Mouse (Mus musculus): ENCODE measurements at regions not wholly inside any gene's neighbourhood (a gene's known extent, or its start where the extent isn't known, plus 50 kb on each side); places are given as distances from the start of the nearest gene placed in this dataset.

DNA sequence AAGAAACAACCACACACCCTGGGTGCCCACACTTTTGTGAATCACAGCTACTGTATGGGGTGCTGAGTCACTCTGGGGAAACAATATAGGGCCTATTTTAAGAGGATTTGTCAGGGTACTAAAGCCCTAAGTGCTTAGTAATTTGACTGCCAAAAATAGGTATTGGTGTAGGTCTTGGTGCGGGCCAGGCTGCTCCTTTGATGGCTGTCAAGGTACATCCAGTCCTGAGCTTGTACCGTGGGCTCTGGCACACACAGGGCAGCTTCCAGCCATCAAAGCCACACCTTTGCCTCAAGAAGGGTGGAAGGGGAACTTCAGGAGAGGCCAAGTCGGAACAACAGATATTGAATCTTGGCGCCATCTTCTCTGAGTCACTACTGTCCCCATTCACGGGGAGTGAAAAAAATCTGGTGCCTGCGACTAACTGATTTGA, 64.2 kb upstream of the Dlg1 start:
- Histone ChIP-seq H3K4me1 (ENCODE audit: control insufficient read depth, insufficient read depth, low read length) (peaks cover under 1% of the 10 kb centered on the region; the same call in 1 of the 2 replicates), H3K36me3 (ENCODE audit: control insufficient read depth, insufficient read depth, low read length) (no peaks in the 10 kb centered on the region), H3K9ac (ENCODE audit: low read length) (no peak overlapping the region), H3K27ac (ENCODE audit: low read depth, low read length) (no peak overlapping the region), H3K9me3 (replicated peaks; ENCODE audit: control insufficient read depth, low read length) (no peaks in the 10 kb centered on the region), H3K4me2 (ENCODE audit: low read length) (no peak overlapping the region), H3K4me3 (ENCODE audit: low read depth, low read length) (no peak overlapping the region), H3K27me3 (replicated peaks; ENCODE audit: control insufficient read depth, insufficient read depth, low read length) (no peaks in the 10 kb centered on the region)
- 88% methylated on average over 6 of the region's 6 CpGs for WGBS
- ATAC-seq (no peak), DNase-seq (ENCODE audit: low spot score) (no peak)

DNA sequence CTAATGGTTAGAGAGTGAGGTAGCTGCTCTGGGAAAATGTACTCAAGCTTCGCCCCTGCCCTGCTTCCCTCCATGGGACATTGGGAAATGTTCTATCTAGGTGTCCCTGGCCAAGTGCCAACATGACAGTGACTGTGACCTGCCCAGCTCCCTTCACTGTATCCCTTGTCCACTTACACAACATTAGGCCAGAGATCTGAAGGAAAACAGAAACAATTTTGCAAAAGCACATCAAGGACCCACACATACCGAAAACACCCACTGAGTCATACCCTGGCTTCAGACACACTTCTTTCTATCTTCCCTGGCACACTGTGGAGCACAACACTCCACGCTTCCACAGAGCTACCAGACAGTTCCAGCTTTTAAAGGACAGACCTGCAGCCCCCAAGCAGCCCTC, 62.0 kb upstream of the Dlg1 start:
- no peak overlapping the region for H3K4me3 ChIP-seq (ENCODE audit: low read depth, low read length)
- H3K4me1 ChIP-seq (ENCODE audit: control insufficient read depth, insufficient read depth, low read length): no peaks in the 10 kb centered on the region
- no peak overlapping the region for H3K27ac ChIP-seq (ENCODE audit: low read depth, low read length)
- 90% methylated on average over 3 of the region's 3 CpGs for WGBS
- no peak overlapping the region for H3K4me2 ChIP-seq (ENCODE audit: low read length)
- no peak overlapping the region for H3K9ac ChIP-seq (ENCODE audit: low read length)
- H3K36me3 ChIP-seq (ENCODE audit: control insufficient read depth, insufficient read depth, low read length): no peaks in the 10 kb centered on the region
- no peak for ATAC-seq
- no peaks in the 10 kb centered on the region for H3K27me3 ChIP-seq (replicated peaks; ENCODE audit: control insufficient read depth, insufficient read depth, low read length)
- no peaks in the 10 kb centered on the region for H3K9me3 ChIP-seq (replicated peaks; ENCODE audit: control insufficient read depth, low read length)
- no peak for DNase-seq (ENCODE audit: low spot score)

DNA sequence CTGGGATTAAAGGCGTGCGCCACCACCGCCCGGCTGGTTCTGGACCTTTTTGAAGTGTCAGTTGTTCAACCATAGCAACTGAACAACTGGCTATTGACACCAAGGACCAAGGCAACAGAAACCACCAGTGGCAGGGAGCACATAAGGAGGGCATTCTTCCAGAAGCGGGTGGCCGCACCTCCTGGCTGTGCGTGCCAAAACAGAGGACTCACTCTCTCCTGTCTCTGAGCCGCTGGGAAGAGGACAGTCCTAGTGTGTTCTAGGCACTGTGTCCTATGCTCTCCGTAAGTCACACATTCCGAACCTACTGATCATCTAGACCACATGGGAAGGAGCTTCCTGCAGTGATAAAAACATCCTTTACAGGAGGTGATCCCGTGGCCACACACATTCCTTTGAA, 60.1 kb upstream of the Dlg1 start:
- no peaks in the 10 kb centered on the region for H3K4me1 ChIP-seq (ENCODE audit: control insufficient read depth, insufficient read depth, low read length)
- H3K4me2 ChIP-seq (ENCODE audit: low read length): no peak overlapping the region
- H3K36me3 ChIP-seq (ENCODE audit: control insufficient read depth, insufficient read depth, low read length): no peaks in the 10 kb centered on the region
- no peak overlapping the region for H3K4me3 ChIP-seq (ENCODE audit: low read depth, low read length)
- H3K27me3 ChIP-seq (replicated peaks; ENCODE audit: control insufficient read depth, insufficient read depth, low read length): no peaks in the 10 kb centered on the region
- WGBS: 81% methylated on average over 11 of the region's 11 CpGs
- H3K27ac ChIP-seq (ENCODE audit: low read depth, low read length): no peak overlapping the region
- H3K9me3 ChIP-seq (replicated peaks; ENCODE audit: control insufficient read depth, low read length): no peaks in the 10 kb centered on the region
- no peak overlapping the region for H3K9ac ChIP-seq (ENCODE audit: low read length)
- ATAC-seq (no peak), DNase-seq (ENCODE audit: low spot score) (no peak)

DNA sequence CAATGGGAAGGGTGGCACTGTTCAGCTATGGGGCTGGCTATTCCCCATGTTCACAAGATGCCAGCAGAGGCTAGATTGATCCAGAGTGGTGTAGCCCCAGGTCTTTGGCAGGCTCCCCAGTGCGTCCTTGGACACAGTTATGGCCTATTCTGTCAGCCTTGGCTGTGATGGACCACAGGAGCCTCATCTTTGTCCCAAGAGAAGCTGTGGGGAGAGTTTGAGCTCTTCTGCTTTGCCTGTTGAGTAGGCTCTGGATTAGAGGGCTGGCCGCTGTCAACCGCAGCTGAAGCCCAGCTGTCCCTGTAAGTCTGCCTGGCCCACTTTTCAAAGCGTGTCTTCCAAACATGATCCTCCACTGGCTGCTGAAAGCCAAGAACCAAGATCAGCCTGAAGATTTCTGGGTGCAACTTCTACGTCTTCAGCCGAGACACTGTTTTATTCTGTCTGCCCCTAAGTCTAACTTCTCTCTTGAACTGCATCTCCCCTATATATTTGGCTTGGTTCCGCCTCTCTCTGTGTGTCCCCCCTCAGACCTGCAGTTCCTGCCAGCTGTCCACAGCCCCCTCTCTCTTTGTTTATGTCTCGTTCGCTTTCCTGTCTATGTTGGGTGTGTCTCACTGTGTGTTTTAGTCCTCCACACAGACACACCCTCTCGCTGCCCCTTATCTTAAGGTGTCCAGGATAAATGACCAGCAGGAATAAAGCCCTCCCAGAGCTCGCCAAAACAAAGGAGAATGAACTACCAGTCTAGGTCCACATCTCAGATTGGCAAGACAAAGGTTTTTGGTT, 56.7 kb upstream of the Dlg1 start:
- WGBS: 86% methylated on average over 11 of the region's 11 CpGs
- Histone ChIP-seq H3K27ac (ENCODE audit: low read depth, low read length) (no peak overlapping the region), H3K27me3 (replicated peaks; ENCODE audit: control insufficient read depth, insufficient read depth, low read length) (no peaks in the 10 kb centered on the region), H3K9ac (ENCODE audit: low read length) (no peak overlapping the region), H3K9me3 (replicated peaks; ENCODE audit: control insufficient read depth, low read length) (no peaks in the 10 kb centered on the region), H3K36me3 (ENCODE audit: control insufficient read depth, insufficient read depth, low read length) (no peaks in the 10 kb centered on the region), H3K4me3 (ENCODE audit: low read depth, low read length) (no peak overlapping the region), H3K4me1 (ENCODE audit: control insufficient read depth, insufficient read depth, low read length) (no peaks in the 10 kb centered on the region), H3K4me2 (ENCODE audit: low read length) (no peak overlapping the region)
- DNase-seq (ENCODE audit: low spot score) (no peak), ATAC-seq (no peak)

DNA sequence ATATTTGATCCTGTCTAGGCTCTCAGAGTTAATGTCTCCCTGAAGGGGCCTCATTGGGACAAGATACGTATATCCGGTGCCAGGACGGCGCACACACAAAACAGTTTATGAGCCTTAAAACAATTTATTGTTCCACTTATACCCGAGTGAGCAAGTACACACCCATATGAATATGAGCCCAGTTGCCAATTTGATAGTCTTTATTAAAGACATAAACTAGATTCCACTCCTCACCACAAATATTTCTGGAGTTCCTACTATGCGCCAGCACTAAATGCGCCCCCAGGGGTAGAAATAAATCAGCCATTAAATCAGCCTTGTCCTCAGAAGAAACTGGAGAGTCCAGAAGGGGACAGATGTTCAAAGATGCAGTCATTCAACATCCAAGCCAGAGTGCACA, 54.3 kb upstream of the Dlg1 start:
- Histone ChIP-seq H3K36me3 (ENCODE audit: control insufficient read depth, insufficient read depth, low read length) (no peaks in the 10 kb centered on the region), H3K27ac (ENCODE audit: low read depth, low read length) (no peak overlapping the region)
- WGBS: 94% methylated on average over 7 of the region's 7 CpGs

DNA sequence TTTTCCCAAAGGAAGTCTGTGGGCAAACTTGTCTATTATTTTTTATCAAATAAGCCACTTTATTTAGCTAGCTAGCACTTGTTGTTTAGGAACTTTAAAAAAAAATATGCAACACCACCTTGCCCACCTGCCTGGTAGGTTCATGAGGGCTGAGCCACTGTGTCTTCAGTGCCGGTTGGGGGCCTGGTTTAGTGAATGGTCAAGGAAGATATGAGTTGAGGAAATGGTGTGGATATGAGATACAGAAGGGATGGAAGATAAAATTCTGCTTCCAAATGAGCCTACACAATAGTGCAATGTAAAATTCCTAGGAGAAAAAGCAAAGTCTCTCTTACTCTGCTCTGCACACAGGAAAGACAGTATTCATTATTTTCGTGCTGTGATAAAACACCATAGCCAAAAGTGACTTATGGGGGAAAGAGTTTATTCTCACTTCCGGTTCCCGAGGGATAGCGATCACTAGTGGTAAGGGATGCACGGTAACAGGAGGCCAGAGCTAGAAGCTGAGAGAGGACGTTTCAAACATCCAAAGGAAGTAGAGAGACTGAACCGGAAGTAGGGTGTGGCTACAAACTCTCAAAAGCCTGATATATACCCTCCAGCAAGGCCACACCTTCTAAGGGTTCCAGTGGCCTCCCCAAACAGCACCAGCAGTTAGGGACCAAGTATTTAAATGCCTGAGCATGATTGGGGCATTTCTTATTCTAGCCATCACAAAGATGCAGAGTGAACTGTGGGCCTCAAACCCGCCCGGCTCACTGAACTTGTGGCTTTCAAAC, 53.7 kb upstream of the Dlg1 start:
- DNase-seq (ENCODE audit: low spot score) (no peak), ATAC-seq (no peak)
- no peak overlapping the region for H3K9ac ChIP-seq (ENCODE audit: low read length)
- H3K4me1 ChIP-seq (ENCODE audit: control insufficient read depth, insufficient read depth, low read length): no peaks in the 10 kb centered on the region
- no peak overlapping the region for H3K27ac ChIP-seq (ENCODE audit: low read depth, low read length)
- H3K27me3 ChIP-seq (replicated peaks; ENCODE audit: control insufficient read depth, insufficient read depth, low read length): no peaks in the 10 kb centered on the region
- 88% methylated on average over 10 of the region's 10 CpGs for WGBS
- H3K4me3 ChIP-seq (ENCODE audit: low read depth, low read length): no peak overlapping the region
- H3K4me2 ChIP-seq (ENCODE audit: low read length): no peak overlapping the region
- H3K9me3 ChIP-seq (replicated peaks; ENCODE audit: control insufficient read depth, low read length): no peaks in the 10 kb centered on the region
- no peaks in the 10 kb centered on the region for H3K36me3 ChIP-seq (ENCODE audit: control insufficient read depth, insufficient read depth, low read length)

More for the DNA sequence above, 54.3 kb upstream of the Dlg1 start:
- Histone ChIP-seq H3K4me2 (ENCODE audit: low read length) (no peak overlapping the region), H3K27me3 (replicated peaks; ENCODE audit: control insufficient read depth, insufficient read depth, low read length) (no peaks in the 10 kb centered on the region), H3K4me3 (ENCODE audit: low read depth, low read length) (no peak overlapping the region), H3K9me3 (replicated peaks; ENCODE audit: control insufficient read depth, low read length) (no peaks in the 10 kb centered on the region), H3K4me1 (ENCODE audit: control insufficient read depth, insufficient read depth, low read length) (no peaks in the 10 kb centered on the region), H3K9ac (ENCODE audit: low read length) (no peak overlapping the region)
- no peak for ATAC-seq
- DNase-seq (ENCODE audit: low spot score): no peak

Measured in forebrain, embryonic 14.5 days (tissue).